Mouse (Mus musculus) brain, adult 2 months (tissue): ENCODE measurements around the gene Serpina1a.
"Not testable (repeated sequence)": the region's sequence is repeated elsewhere in the genome, so short reads cannot be mapped to it uniquely, and the experiment has no call there.

Experiments used
- DNase-seq: peaks from one replicate; pipeline ENCODE4 v3.0.0; 2011; ENCODE audit warnings: low read depth, low spot score

The Serpina1a gene

DNA sequence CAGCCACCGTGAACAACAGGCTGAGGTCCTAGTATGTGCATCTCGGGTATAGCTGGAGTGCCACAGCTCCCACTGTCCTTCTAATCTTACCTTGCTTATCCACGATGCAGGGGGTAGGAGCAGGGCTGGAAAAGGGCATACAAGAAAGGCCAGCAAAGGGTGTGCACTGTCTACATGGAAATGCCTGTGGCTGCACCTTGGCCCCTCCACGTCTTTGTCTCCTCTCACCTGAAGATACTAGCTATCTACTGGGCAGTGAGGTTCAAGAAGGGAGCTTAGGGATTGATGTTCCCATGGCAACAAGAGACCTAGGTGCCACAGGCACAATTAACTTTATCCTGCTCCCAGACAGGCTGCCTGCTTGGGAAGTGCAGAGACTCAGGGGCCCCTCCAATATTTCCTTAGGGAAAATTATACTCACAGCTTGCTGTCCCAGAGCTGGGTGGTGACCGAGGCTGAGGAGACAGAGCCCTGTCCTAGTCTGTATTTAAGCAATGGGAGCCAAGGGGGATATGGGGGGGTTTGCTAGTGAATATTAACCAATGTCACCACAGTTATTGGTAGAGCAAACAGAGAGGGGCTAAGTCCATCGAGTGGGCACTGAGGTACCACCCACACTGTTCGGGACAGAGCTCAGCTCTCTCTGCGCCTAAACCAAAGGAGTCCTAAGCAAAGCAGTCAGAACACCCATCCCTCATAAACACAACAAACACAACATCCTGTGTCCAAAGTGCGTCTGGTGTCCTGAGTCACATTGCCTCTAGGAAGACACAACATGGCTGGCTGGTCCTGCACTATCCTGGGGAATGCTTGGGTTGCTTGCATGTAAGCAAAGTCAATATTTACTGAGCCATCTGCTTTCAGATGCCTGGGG lies at the start of gene Serpina1a:
Gene Serpina1a, minus strand, starts transcription at position 462 of the 874 bp plus-strand sequence.
- not testable (repeated sequence) for DNase-seq

DNA sequence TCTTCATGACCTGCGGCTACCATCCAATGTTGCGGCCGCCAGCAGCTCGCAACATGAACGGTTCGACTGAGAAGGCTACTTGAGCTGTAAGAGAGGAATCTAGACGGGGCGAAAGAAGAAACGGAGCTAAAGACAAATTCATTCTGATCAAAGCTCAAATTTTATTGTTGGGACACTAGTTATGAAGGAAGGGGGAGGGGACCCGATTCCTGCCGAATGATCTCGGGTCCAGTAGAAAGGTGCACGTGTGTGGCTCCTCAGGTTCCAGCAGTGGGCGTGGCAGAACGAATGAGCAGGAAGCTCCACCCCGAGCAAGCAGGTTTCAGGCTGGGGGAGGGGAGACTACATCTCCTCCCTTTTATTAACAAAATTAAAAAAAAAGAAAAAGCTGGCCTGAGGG lies 45.8 kb upstream of the Serpina1a start:
- DNase-seq, result not testable (repeated sequence)

DNA sequence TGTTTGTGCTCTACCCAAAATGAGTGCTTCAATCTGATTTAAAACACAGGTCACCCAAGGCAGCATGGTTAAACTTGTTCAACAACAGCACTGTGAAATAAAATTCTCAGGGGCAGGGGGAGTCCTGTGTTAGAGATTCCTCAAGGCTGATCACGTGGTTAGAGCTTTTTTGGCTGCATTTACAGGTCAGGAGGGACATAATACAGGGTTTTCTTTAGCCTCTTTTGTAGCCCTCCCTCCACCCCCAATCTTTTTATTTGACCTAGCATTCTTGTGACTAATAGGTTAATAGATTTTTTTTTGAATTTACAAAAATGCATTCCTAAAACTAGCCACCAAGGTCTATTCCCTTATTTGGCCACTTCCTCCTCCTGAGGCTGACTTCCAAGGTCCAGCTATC lies 44.4 kb upstream of the Serpina1a start:
- DNase-seq, result not testable (repeated sequence)

DNA sequence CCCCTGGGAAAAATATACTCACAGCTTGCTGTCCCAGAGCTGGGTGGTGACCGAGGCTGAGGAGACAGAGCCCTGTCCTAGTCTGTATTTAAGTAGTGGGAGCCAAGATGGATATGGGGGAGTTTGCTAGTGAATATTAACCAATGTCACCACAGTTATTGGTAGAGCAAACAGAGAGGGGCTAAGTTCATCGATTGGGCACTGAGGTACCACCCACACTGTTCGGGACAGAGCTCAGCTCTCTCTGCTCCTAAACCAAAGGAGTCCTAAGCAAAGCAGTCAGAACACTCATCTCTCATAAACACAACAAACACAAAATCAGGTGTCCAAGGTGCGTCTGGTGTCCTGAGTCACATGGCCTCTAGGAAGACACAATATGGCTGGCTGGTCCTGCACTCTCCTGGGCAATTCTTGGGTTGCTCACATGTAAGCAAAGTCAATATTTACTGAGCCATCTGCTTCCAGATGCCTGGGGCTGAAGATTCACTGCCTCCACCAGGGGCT lies 41.5 kb upstream of the Serpina1a start, which contains the start of gene Serpina1c:
Gene Serpina1c, minus strand, starts transcription at position 51 of the 504 bp plus-strand sequence.
- not testable (repeated sequence) for DNase-seq

DNA sequence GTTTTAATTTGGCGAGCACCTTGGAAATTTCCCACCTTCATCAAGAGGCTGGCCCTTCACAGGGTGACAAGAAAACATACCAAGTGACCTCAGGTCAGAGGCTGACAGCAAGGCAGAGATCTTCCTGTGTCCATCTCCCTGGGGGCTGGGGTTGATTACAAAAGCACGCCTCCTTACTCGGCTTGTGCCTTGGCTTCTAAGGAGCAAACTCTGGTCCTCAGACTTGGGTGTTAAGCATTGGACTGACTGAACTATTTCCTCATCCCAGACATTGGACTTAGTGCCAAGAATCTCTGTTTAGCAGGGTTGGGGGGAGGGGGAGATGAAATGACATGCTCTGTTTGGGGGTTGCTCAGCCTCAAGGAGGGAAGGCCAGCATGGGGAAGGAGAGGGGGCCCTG lies 38.6 kb upstream of the Serpina1a start:
- peak; percentile 0 for DNase-seq

DNA sequence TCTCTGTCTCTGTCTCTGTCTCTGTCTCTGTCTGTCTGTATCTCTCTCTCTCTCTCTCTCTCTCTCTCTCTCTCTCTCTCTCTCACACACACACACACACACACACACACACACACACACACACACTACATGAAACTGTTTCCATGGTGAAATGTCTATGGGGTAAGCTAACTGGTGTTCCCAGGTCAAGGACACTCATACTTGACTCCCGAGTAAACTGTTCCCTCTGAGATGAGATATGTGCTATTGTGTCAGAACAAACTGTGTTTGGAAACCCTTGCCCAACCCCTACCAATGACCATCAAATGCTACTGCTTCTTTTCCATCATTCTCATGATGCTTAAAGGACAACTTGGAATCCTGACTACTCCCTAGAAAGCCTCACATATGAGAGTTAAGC lies 3.5 kb upstream of the Serpina1a start:
- not testable (repeated sequence) for DNase-seq

DNA sequence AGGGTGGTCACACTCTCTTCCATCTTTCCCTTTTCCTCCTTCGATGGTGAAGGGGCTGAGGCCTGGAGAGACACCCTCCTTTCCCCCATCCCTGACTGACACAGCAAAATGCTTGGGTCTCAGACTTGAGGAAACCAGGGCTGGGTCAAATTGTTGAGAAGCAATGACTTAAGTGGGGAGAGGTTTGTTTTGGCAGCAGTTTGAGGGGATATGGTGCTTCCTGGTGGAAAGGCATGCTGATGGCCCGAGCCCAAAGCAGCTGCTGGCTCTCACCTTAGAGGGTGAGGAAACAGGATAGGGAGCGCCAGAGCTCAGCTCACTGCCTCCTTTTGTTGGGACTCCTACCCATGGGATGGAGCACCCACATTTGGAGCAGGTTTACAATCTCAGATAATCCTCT lies 2.4 kb downstream of the Serpina1a start:
- DNase-seq, result peak; percentile 2

DNA sequence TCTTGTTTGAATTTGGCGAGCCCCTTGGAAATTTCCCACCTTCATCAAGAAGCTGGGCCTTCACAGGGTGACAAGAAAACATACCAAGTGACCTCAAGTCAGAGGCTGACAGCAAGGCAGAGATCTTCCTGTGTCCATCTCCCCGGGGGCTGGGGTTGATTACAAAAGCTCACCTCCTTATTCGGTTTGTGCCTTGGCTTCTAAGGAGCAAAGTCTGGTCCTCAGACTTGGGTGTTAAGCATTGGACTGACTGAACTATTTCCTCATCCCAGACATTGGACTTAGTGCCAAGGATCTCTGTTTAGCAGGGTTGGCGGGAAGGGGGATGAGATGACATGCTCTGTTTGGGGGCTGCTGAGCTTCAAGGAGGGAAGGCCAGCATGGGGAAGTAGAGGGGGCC lies 2.8 kb downstream of the Serpina1a start:
- DNase-seq, result not testable (repeated sequence)

DNA sequence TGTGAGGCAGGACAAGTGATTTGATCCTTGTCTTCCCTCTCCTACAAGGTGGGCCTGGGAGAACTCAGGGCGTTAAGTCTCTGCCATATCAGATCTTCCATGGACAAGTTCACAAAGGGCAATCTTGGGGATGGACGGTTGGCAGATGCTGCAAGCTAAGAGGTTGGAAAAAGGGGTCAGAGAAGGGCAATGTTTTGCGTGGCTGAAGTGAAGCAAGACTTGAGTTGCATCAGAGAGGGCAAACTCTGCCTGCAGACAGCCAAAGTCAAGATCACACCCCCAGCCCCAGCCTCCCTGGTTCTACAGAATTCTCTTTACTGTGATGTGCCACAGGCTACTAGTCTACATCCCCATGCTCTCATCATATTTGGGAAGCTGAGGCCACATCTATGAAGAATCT lies 3.8 kb downstream of the Serpina1a start:
- DNase-seq, result not testable (repeated sequence)

DNA sequence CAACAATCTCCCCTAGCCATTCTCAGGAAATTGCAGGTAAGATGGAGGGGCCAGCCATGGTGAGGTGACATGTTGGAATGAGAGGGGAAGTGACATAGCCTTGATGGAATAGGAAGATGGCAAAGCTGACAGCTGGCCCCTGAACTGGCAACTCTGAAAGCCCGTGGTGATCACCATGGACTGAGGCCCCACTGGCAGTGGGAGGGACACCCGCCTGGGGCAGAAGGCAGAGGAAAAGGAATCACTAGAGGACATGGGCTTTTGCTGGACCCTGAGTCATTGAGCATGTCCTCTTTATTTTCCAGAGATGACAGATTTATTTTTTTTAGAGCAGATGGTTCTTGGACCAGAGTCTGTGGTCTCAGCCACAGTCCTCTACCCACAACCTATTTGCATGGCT lies 10.3 kb downstream of the Serpina1a start:
- DNase-seq, result not testable (repeated sequence)

DNA sequence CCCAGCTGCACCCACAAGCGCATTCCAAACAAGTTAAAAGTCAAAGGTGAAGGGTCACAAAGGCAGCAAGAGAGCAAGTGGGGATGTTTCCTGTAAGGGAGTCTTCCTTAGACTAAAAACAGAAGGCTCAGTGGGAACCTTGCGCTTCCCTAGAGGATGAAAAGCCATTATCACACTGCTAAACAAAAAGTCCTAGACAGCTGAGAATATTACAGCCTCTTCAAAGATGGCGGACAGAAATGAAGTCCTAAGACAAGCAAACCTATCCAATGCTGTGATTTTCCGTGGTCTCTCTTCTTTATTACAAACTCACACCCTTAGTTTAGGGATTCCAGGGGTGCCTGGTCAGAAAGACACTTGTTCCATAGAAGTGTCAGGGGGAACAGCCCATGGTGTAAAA lies 33.1 kb downstream of the Serpina1a start, which contains the start of gene Serpina1b:
Gene Serpina1b, minus strand, starts transcription at position 101 of the 400 bp plus-strand sequence.
- not testable (repeated sequence) for DNase-seq

DNA sequence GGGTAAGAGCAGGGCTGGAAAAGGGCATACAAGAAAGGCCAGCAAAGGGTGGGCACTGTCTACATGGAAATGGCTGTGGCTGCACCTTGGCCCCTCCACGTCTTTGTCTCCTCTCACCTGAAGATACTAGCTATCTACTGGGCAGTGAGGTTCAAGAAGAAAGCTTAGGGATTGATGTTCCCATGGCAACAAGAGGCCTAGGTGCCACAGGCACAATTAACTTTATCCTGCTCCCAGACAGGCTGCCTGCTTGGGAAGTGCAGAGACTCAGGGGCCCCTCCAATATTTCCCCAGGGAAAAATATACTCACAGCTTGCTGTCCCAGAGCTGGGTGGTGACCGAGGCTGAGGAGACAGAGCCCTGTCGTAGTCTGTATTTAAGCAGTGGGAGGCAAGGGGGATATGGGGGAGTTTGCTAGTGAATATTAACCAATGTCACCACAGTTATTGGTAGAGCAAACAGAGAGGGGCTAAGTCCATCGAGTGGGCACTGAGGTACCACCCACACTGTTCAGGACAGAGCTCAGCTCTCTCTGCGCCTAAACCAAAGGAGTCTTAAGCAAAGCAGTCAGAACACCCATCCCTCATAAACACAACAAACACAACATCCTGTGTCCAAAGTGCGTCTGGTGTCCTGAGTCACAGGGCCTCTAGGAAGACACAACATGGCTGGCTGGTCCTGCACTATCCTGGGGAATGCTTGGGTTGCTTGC lies 35.5 kb downstream of the Serpina1a start:
- not testable (repeated sequence) for DNase-seq

DNA sequence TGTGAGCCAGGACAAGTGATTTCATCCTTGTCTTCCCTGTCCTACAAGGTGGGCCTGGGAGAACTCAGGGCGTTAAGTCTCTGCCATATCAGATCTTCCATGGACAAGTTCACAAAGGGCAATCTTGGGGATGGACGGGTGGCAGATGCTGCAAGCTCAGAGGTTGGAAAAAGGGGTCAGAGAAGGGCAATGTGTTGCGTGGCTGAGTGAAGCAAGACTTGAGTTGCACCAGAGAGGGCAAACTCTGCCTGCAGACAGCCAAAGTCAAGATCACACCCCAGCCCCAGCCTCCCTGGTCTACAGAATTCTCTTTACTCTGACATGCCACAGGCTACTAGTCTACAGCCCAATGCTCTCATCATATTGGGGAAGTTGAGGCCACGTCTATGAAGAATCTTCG lies 39.5 kb downstream of the Serpina1a start:
- not testable (repeated sequence) for DNase-seq
